Mouse (Mus musculus) limb, embryonic 10.5 days (tissue): ENCODE results near the gene Smarcc2. TPM values are rescaled to one million over a fixed set of nuclear protein-coding genes. Genes with fewer than 3 reads are reported as not detected.
"Not testable (repeated sequence)": the region's sequence is repeated elsewhere in the genome, so short reads cannot be mapped to it uniquely, and the experiment has no call there.

Source experiments
- DNase-seq: peaks from one replicate; pipeline ENCODE4 v3.0.0-alpha.2; 2017; ENCODE audit warnings: low spot score
- H3K27ac ChIP-seq: fragments of 300-500 bp; sonication (generic); 2 replicates; pipeline ENCODE4 v1.5.1; 2016; ENCODE audit warnings: mild to moderate bottlenecking
- H3K27me3 ChIP-seq: fragments of 300-500 bp; sonication (generic); 2 replicates; pipeline ENCODE4 v1.6.1; 2016; ENCODE audit warnings: low read depth, mild to moderate bottlenecking; ENCODE audit not compliant: poor library complexity, severe bottlenecking
- H3K36me3 ChIP-seq: fragments of 300-500 bp; sonication (generic); 2 replicates; pipeline ENCODE4 v1.6.1; 2016; ENCODE audit warnings: mild to moderate bottlenecking, moderate library complexity
- H3K4me1 ChIP-seq: fragments of 300-500 bp; sonication (generic); 2 replicates; pipeline ENCODE4 v1.6.1; 2016
- H3K4me3 ChIP-seq: fragments of 300-500 bp; sonication (generic); 2 replicates; pipeline ENCODE4 v1.5.1; 2016; ENCODE audit warnings: mild to moderate bottlenecking, moderate library complexity
- H3K9me3 ChIP-seq: fragments of 300-500 bp; sonication (generic); replicated peaks from 2 replicates; pipeline ENCODE4 v1.6.1; 2016; ENCODE audit warnings: mild to moderate bottlenecking
- WGBS: fragments of 180-500 bp; shearing (Covaris S2); methylation state at CpG from one replicate; pipeline ENCODE4 v1.1.7; 2016; 5-methylcytosine and 5-hydroxymethylcytosine counted together
- polyA plus RNA-seq: library from polyadenylated mRNA; unstranded; fragments of >200 nt; fragmentation: Nextera tagmentation; extraction: Ambion mirVana; gene quantifications from 2 replicates; pipeline ENCODE4 v1.2.1, GENCODE M21; 2016

Smarcc2 gene
- polyA plus RNA-seq, 1 experiment from 2014 or later: 91.3 TPM

DNA sequence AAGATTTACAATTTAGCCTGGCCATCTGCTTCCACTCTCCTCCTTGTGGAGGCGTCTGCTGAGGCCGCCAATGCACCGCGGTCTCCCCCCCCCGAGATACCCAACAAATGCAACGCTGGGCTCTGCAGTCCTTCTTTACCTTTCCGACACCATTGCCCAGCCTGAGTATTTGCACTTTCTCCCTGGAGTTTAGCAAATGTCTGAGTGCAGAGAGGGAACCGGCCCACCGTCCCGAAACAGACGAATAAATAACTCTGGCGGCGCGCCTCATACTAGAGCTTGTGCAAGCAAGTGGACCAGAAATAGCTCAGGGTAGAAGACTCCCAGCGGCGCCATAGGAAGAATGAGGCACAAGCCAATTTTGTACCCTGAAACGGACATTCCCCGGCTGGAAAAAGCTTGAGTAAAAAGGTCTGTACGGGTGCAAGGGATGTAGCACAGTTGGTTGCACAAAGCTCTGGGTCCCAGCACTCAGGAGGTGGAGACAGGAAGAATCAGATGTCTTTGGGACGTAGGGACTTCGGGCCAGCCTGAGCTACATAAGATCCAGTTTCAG is 40.1 kb downstream of the Smarcc2 start:
- Histone ChIP-seq H3K36me3 (0 out of 2 replicates have a peak, but pooled peaks cover 3% of the 10 kb centered on the region), H3K4me3 (peak overlapping the region; percentile 65), H3K9me3 (no peaks in the 10 kb centered on the region), H3K27ac (peak overlapping the region; percentile 85), H3K27me3 (peaks cover 7% of the 10 kb centered on the region), H3K4me1 (peaks cover 33% of the 10 kb centered on the region)
- peak; percentile 75 for DNase-seq
- WGBS: 2% methylated on average over 21 of the region's 21 CpGs

DNA sequence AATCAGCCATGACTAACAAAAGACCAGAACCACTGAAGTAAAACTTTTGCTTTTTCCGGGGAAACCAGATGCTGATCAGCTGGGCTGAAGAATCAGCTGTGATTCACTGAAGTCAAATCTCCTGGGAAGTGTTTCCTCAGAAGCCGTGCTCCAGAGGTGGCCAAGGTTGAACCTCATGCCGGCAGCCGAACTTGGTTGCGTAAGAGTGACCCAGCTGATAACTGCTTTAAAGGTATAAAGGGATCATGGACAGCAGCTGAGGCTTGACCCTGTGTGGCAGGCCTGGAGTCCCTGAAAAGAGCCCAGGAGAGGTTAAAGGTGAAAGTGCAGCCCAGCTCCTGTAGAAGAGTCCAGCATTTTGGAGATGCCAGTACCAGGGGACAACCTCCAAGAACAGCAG is 43.3 kb downstream of the Smarcc2 start:
- no peak overlapping the region for H3K27ac ChIP-seq
- H3K4me1 ChIP-seq: peaks cover 14% of the 10 kb centered on the region
- no peaks in the 10 kb centered on the region for H3K9me3 ChIP-seq
- WGBS: 77% methylated on average over 5 of the region's 5 CpGs
- no peak for DNase-seq
- H3K36me3 ChIP-seq: 0 out of 2 replicates have a peak, but pooled peaks cover 3% of the 10 kb centered on the region
- H3K4me3 ChIP-seq: no peak overlapping the region
- no peaks in the 10 kb centered on the region for H3K27me3 ChIP-seq

DNA sequence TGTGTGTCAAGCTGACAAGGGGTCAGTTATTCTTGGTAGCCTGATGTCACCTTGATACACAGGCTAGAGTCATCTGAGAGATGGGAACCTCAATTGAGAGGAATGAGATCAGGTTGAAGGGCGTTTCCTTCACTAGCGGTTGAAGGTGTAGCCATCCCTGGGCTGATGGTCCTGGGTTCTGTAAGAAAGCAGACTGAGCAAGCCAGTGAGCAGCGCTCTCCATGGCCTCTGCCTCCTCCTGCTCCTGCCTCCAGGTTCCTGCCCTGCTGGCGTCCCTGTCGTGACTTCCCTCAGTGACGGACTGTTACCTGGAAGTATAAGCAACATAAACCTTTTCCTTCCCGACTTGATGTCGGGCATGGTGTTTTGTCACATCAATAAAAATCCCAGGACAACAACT is 44.5 kb downstream of the Smarcc2 start:
- H3K9me3 ChIP-seq: no peaks in the 10 kb centered on the region
- H3K36me3 ChIP-seq: 0 out of 2 replicates have a peak, but pooled peaks cover 3% of the 10 kb centered on the region
- H3K4me3 ChIP-seq: no peak overlapping the region
- peaks cover 6% of the 10 kb centered on the region for H3K4me1 ChIP-seq
- no peaks in the 10 kb centered on the region for H3K27me3 ChIP-seq
- H3K27ac ChIP-seq: no peak overlapping the region
- 79% methylated on average over 8 of the region's 8 CpGs for WGBS
- DNase-seq: no peak

DNA sequence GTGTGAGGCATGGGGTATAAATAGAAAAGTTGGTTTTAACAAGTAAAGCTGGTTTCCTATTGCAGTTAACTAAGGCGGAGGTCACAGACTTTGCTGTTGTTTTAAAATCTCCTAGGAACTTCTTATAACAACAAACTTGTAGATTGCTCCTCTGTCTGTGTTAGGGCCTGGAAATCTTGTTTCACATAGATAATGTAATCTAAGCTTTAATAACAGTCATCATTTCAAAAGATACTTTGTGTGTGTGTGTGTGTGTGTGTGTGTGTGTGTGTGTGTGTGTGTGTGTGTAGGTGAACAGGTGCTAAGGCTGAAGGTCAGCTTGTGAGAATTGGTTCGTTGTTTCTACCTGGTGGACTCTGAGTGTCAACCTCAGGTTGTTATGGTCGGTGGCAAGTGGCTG is 45.0 kb downstream of the Smarcc2 start:
- Histone ChIP-seq H3K27me3 (no peaks in the 10 kb centered on the region), H3K4me1 (peaks cover 6% of the 10 kb centered on the region), H3K36me3 (0 out of 2 replicates have a peak, but pooled peaks cover 3% of the 10 kb centered on the region), H3K9me3 (no peaks in the 10 kb centered on the region), H3K4me3 (no peak overlapping the region), H3K27ac (no peak overlapping the region)
- WGBS: 88% methylated on average over 3 of the region's 3 CpGs
- DNase-seq: no peak

DNA sequence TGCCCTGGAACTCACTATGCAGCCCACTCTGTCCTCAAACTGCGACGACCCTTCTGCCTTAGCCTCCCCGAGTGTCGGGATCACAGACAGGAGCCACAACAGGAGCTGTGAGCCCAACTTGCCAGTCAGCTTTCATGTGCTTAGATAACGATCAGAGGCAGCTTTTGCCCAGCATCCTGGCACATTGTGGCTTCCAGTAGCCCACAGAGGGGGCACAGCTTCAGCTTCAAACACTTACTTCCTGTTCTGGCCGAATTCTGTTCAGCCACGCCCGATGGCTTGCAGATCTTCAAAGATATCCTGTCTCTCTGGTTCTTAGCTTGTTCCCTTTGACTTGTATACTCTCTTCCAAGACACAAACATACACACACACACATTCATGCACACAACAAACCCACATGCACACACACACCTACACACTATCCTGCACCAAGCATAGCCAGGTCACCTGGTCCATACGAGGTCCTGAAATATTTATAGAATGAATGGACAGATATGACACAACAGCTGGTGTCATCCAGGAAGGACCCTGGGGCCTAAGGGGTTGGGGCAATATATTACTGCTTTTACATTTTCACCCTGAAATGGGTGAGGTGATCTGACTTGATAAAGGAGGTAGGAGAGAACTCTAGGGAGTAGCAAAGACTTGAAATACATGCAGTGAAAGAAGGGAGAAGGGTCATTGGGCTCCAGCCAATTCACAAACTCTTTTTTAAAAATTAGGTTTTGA is 45.8 kb downstream of the Smarcc2 start:
- DNase-seq: no peak
- Histone ChIP-seq H3K36me3 (0 out of 2 replicates have a peak, but pooled peaks cover 3% of the 10 kb centered on the region), H3K27me3 (no peaks in the 10 kb centered on the region), H3K4me1 (no peaks in the 10 kb centered on the region), H3K27ac (no peak overlapping the region), H3K9me3 (no peaks in the 10 kb centered on the region), H3K4me3 (no peak overlapping the region)
- WGBS: 80% methylated on average over 9 of the region's 9 CpGs

DNA sequence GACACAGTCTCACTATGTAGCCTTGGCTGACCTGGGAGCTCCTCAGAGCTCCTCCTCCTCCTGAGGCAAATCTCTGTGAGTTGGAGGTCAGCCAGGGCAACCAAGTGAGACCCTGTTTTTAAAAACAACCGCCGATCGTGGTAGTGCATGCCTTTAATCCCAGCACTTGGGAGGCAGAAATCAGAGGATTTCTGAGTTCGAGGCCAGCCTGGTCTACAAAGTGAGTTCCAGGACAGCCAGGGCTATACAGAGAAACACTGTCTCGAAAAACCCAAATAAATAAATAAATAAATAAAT is 46.3 kb downstream of the Smarcc2 start:
- not testable (repeated sequence) for H3K36me3 ChIP-seq, H3K4me1 ChIP-seq, H3K27me3 ChIP-seq, H3K27ac ChIP-seq, DNase-seq, H3K4me3 ChIP-seq, H3K9me3 ChIP-seq
- WGBS: 95% methylated on average over 5 of the region's 5 CpGs

DNA sequence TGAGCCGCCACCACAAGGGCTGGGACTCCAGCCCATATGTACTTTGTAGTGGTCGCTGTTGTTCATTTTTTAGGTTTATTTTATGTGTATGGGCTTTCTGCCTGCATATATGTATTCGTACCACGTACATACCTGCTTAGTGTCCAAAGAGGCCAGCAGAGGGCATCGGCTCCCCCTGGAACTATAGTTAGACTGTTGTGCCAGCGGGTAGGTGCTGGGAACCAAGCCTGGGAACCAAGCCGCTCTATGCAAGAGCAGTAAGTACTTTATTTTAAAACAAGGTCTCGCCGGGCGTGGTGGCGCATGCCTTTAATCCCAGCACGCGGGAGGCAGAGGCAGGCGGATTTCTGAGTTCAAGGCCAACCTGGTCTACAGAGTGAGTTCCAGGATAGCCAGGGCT is 46.9 kb downstream of the Smarcc2 start:
- H3K4me1 ChIP-seq: no peaks in the 10 kb centered on the region
- DNase-seq: no peak
- 0 out of 2 replicates have a peak, but pooled peaks cover 5% of the 10 kb centered on the region for H3K36me3 ChIP-seq
- H3K27me3 ChIP-seq: no peaks in the 10 kb centered on the region
- no peak overlapping the region for H3K4me3 ChIP-seq
- 94% methylated on average over 14 of the region's 14 CpGs for WGBS
- H3K27ac ChIP-seq: no peak overlapping the region
- H3K9me3 ChIP-seq: no peaks in the 10 kb centered on the region

DNA sequence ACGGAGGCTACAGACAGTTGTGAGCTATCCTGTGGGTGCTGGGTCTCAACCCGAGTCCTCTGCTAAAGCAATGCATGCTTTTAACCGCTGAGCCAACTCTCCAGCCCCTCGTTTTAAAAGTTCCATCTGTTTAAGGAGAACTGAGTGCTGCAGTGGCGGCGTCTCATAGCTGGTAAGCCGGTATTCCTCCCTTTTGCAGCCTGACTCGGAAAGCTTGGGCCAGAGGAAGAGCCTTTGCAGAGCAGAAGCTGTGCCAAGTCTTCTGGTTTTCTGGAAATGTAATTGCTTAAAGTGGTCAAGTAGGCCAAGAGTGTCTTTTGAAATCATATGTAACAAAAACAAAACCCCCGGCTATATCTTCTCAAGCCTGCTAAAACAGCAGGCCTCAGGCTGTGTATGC is 49.2 kb downstream of the Smarcc2 start:
- 82% methylated on average over 9 of the region's 9 CpGs for WGBS
- no peak for DNase-seq
- Histone ChIP-seq H3K27me3 (peaks cover 11% of the 10 kb centered on the region; the same call in 1 of the 2 replicates), H3K36me3 (0 out of 2 replicates have a peak, but pooled peaks cover 2% of the 10 kb centered on the region), H3K9me3 (no peaks in the 10 kb centered on the region), H3K4me3 (no peak overlapping the region), H3K4me1 (no peaks in the 10 kb centered on the region), H3K27ac (no peak overlapping the region)

DNA sequence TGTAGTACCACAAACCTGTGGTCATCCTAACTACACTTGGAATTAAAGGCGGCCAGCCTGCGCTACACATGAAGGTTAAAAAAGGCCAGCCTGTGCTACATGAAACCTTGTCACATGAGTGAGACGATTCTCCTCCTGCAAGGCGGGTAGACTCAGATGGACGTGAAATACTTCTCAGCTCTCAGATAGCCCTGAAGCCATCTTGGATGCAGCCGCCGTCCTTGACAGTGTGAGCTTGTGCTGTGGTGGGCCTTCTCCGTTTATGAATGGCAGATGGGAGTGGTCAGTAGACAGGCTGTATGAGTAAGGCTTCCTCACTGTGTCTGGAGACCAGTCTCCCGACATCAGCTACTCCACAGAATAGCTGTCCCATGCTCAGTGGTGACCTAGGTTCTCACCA is 50.2 kb downstream of the Smarcc2 start:
- H3K4me1 ChIP-seq: no peaks in the 10 kb centered on the region
- H3K27me3 ChIP-seq: peaks cover 17% of the 10 kb centered on the region; the same call in 1 of the 2 replicates
- peak; percentile 26 for DNase-seq
- no peak overlapping the region for H3K4me3 ChIP-seq
- H3K9me3 ChIP-seq: no peaks in the 10 kb centered on the region
- 89% methylated on average over 9 of the region's 9 CpGs for WGBS
- 0 out of 2 replicates have a peak, but pooled peaks cover 2% of the 10 kb centered on the region for H3K36me3 ChIP-seq
- no peak overlapping the region for H3K27ac ChIP-seq

DNA sequence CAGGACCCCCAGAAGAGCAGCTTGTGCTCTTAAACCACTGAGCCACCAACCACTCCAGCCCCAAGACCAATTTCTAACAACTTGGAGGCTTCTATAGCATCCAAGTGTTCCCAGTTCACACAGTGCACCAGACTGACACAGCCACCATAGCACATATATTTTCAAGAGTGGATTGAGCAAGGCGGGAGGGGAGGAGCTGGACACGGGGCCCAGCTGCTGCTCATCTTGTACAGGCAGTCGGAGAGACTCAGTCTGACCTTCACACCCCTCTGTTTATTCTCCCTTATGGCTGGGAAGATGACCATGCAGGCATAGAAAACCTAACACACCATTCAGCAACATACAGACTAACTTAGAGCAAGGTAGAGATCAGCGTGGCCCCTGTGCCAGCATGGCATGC is 50.8 kb downstream of the Smarcc2 start:
- H3K4me3 ChIP-seq: no peak overlapping the region
- H3K9me3 ChIP-seq: no peaks in the 10 kb centered on the region
- no peak overlapping the region for H3K27ac ChIP-seq
- H3K4me1 ChIP-seq: no peaks in the 10 kb centered on the region
- DNase-seq: no peak
- H3K36me3 ChIP-seq: peaks cover 3% of the 10 kb centered on the region; the same call in 1 of the 2 replicates
- WGBS: 81% methylated on average over 4 of the region's 4 CpGs
- H3K27me3 ChIP-seq: peaks cover 18% of the 10 kb centered on the region

DNA sequence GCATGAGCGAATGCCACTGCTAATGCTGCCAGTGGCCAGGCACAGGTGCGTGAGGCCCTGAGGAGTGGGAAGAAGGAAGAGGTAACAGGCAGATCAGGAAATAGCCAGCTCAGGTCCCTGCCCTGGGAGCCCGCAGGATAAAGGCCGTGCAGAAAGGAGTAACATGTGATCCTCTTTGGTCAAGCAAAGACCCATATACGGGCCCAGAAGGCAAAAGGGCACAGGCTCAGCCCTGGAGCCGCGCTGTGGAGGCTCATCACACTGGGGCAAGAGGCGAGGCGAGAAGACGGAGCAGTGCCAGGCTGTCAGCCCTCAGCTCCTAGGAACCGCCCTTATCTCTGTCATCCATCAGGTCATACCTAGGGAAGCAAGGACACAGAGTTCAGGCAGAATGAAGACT is 51.3 kb downstream of the Smarcc2 start:
- Histone ChIP-seq H3K36me3 (peaks cover 5% of the 10 kb centered on the region; the same call in 1 of the 2 replicates), H3K4me1 (no peaks in the 10 kb centered on the region), H3K27me3 (peaks cover 23% of the 10 kb centered on the region), H3K27ac (no peak overlapping the region), H3K4me3 (no peak overlapping the region), H3K9me3 (no peaks in the 10 kb centered on the region)
- WGBS: 83% methylated on average over 11 of the region's 11 CpGs
- DNase-seq: no peak

DNA sequence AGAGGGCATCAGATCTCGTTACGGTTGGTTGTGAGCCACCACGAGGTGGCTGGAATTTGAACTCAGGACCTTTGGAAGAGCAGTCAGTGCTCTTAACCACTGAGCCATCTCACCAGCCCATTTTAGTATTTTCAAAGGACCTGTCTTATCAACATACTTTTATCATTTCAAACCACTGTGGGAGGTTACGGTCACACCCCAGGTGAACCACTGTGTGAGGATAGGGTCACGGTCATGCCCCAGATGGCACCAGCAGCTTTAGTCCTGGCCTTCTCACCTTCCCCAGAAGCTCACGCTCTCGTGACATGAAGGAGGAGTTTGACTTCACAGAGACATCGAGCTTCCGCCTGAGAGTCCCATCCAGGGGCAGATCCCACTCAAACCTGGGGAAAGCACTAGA is 52.1 kb downstream of the Smarcc2 start:
- Histone ChIP-seq H3K27me3 (peaks cover 32% of the 10 kb centered on the region), H3K9me3 (no peaks in the 10 kb centered on the region), H3K36me3 (peaks cover 7% of the 10 kb centered on the region; the same call in 1 of the 2 replicates), H3K4me3 (no peak overlapping the region), H3K27ac (no peak overlapping the region), H3K4me1 (peaks cover 8% of the 10 kb centered on the region)
- DNase-seq: no peak
- 90% methylated on average over 9 of the region's 9 CpGs for WGBS

DNA sequence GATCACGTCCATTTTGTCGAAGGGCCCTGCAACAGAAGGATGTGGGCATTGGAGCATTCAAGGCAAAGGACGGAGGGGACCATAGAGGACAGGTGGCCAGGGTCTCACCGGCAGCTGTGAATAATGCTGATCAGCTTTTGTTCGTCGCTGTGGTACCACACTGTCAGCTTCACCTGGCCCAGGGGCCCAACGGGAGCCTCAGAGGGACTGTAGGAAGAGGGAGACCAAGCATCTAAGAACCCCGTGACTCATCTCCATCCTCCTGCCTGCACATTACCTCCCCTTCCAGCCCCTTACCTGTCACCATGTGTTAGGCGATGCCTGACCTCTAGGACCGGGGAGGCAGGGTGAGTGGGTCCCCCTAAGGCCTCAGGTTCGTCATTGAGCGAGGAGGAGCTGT is 52.7 kb downstream of the Smarcc2 start:
- Histone ChIP-seq H3K9me3 (no peaks in the 10 kb centered on the region), H3K27ac (no peak overlapping the region)
- no peak for DNase-seq

More for the DNA sequence above, 52.7 kb downstream of the Smarcc2 start:
- Histone ChIP-seq H3K4me1 (peaks cover 12% of the 10 kb centered on the region), H3K4me3 (no peak overlapping the region), H3K36me3 (peaks cover 9% of the 10 kb centered on the region; the same call in 1 of the 2 replicates), H3K27me3 (peaks cover 38% of the 10 kb centered on the region)
- 79% methylated on average over 12 of the region's 12 CpGs for WGBS
